Mouse (Mus musculus) spleen, adult 18-20 months (tissue): ENCODE results near the gene Susd4.

Experiments used
- DNase-seq, 2 experiments: peaks; one replicate each; pipeline ENCODE4 v3.0.0; 2022; ENCODE audit warnings: mixed read lengths in 2 of 2

Gene Susd4

GRCm38 (mm10) chr1:182787030-182787429 is 23.4 kb downstream of the Susd4 start:
- no peak for DNase-seq

- no peak for DNase-seq
Observed at GRCm38 (mm10) chr1:182788896-182789295, 25.2 kb downstream of the Susd4 start.

DNA sequence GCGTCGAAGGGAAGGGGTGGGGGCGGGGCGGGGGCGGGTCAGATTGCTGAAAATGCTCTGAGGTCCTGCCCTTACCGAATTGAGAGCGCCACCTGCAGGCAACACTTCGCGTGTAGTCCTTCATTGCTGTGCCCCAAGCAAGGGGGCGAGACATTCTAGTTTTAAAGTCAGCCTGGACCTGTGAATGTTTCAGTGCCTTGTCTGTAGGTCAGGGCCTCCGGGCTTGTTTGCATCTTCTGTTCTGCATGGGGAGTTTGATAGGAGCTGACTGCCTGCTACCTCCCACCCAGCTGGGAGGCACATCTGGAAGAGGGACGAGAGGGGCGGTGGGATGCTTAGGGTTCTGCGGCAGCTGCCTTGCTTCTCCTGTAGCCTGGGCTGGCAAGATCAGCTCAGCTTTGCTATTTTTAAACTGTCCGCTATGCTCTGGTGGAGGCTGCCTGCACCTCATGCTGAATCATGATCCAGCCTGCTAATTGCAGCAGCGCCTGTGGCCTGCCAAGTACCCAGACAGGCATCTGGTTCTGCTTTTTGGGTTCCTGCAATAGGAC is 28.9 kb downstream of the Susd4 start:
- peak in 1 of 2 experiments; percentile 35 for DNase-seq

- DNase-seq: no peak
Observed at GRCm38 (mm10) chr1:182794221-182794620, 30.6 kb downstream of the Susd4 start.

DNA sequence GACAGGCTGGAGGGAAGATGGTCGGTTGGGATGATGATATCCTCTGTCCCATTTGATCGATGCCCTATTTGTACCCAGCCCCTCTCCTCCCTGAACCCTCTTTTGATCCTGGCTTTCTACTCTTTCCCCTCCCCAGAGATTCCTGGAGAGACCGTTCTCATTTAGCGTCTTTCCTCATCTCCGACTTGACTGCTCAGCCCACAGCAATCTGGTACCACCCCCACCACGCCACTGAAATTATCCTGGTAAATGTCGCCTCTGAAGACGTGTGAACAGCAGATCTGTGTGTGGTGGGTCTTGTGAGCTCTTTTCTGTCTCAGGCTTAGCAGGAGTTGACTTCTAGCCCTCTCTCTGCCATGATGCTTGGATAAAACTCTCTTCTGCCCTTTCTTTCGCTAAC is 31.0 kb downstream of the Susd4 start:
- DNase-seq: no peak

DNA sequence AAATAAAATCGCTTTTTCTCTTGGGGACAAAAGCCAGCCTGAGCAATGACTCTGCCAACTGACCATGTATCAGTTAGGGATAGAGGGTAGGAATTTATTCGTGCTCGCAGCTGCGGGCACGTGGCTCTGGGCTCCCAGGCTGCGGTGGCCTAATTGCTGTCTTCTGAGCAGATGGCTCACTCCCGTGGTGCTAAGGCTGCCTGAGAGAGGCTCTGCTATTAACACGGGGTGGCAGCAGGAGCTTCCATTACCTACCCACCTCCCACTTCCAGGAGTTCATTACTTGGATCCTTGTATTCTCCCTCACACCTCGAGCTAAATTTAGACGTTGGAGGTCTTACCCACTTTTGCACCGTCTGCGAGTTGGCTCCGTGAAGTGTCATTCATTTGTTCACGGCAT is 33.4 kb downstream of the Susd4 start:
- no peak for DNase-seq

GRCm38 (mm10) chr1:182801590-182801989 is 37.9 kb downstream of the Susd4 start:
- no peak for DNase-seq

- DNase-seq: no peak
Observed at GRCm38 (mm10) chr1:182802891-182803290, 39.2 kb downstream of the Susd4 start.

GRCm38 (mm10) chr1:182813991-182814390 is 50.3 kb downstream of the Susd4 start:
- no peak for DNase-seq

GRCm38 (mm10) chr1:182814566-182814965 is 50.9 kb downstream of the Susd4 start:
- DNase-seq: no peak

DNA sequence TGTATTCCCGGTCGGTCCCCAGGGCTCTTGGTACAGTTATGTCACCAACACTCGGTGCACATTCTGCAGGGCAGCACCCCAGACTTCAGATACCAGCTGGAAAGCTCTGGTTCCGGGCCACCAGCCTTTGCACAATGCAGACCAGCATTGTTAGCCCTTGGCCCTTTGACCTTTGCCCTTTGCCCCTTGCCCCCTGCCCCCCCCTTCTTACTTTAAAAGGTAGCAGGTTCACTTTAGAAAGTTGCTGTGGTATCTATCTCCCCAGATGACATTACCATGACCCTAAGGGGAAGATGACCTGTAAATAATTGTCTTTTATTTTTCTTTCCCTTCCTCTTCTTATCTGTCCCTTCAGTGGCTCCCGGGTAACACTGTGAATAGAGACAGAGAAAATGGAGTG is 53.4 kb downstream of the Susd4 start:
- DNase-seq: no peak

- no peak for DNase-seq
Observed at GRCm38 (mm10) chr1:182817624-182818023, 54.0 kb downstream of the Susd4 start.

DNA sequence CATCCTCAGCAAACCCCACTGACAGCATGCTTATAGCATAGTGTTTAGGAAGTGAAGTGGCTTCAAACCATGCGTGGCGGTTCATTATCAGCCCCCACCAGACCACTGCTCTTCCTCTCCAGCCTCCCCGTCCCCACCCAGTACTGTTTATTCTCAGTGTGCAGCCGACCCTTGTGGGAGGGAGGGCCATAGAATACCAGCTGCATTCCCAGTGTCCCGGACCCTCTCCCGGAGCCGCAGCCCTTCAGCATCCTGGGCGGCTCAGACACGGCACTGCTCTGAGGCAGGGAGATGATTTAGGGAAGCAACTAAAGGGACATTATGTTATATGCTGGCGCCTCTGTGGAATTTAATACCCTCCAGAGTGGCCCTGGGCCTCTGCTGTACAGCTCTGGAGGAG is 55.3 kb downstream of the Susd4 start:
- DNase-seq: no peak

GRCm38 (mm10) chr1:182822729-182823128 is 59.1 kb downstream of the Susd4 start:
- DNase-seq: no peak

GRCm38 (mm10) chr1:182823723-182824421 is 60.2 kb downstream of the Susd4 start:
- no peak for DNase-seq

DNA sequence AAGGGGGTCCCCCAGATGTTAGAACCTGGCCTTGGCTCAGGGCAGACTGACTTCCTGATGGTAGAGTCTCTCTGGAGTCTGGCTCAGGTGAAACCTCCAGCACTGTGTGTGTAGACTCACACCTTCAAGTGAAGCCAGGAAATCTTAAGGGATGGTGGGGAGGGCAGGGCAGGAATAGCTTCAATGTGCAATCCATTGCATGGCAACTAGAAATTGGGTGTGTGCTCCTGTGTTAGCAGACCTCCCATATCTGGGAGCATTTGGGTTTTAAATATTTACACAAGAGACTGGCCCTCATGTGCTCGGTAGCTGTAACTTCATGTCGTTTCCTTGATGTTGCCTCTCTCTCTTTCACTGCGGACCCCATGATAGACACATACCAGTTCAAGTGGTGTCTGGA is 62.9 kb downstream of the Susd4 start:
- DNase-seq: no peak

DNA sequence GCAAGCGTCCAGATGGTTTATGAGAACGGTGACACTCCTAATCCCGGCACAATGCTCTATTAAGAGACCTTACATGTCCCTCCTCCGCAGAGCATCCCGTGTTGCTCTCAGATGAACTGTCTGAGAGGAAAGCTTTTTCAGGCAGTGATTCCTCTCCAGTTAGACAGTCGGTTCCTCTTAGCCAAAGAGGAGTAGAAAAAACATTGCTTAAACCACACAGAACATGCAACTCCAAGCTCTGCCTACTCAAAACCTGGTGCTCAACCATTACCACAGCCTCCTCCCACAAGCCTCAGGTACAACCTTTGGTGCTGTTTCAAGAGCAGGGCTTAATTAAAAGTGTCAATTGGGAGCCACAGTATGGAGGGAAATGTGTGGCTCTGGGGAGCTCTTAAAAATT is 74.4 kb downstream of the Susd4 start:
- DNase-seq: no peak

DNA sequence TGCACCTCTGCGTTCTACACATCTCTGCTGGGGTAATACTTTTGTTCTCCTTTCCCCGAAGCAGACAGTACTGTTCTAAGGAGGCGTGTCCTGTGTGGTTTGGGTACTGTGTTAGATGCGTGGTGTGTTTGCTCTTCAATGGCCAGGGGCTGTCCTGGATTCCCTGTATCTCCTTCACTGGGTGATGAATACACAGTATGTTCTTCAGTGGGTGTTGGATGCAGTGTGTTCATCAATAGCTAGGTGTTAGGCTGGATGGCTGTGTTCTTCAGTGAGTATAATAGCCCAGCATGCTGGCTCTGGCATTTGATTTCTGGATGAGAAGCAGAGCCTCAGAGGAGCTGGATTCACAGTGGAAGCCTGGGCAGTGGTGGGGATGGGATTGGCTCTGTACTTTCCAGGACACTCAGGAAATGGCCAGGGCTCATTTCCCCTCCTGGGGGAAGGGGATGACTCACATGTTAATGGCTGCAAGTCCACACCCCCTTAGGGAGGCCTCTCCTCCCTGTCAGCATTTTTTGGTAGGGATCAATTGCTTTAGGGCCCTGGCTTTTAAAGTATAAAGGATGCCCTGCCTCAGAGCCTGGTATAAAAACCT is 75.8 kb downstream of the Susd4 start:
- DNase-seq: no peak

DNA sequence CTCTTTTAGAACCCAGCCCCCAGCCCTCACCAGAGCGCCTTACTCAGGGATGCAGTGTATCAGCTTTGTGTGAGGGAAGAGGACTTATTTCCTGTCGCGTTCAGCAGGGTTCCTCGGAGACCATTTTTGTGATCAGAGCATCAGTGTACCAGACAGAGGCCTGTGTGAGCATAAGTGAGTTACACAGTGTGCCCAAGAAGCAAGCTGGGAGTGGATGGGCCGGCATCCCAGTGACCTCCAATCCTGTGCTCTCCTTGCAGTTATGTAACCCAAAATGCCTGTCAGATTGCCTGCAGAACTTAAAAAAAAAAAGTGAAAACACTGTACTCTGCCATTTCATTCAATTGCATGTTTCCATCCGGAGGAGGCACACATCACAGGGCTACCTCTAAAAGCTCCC is 76.4 kb downstream of the Susd4 start:
- no peak for DNase-seq

GRCm38 (mm10) chr1:182840606-182841005 is 76.9 kb downstream of the Susd4 start:
- no peak for DNase-seq

- no peak for DNase-seq
Observed at GRCm38 (mm10) chr1:182849556-182849955, 85.9 kb downstream of the Susd4 start.

DNA sequence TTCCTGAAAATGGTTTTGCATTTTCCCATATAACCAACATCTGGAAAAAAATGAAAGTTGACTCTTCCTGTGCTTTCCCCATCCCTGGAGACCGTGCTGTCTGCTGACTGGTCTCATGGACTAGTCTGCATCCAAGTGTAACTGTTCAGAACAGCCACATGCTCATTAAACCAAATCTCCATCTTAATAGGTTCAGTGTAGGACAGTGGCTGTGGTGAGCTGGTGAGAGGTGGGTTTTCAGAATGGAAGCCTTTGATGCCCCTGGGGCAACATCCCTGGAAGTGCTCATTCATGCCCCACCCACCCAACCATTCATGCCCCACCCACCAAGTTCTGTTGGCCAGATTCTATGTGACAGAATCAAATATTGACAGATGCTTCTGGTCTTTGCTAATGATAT is 86.4 kb downstream of the Susd4 start:
- DNase-seq: no peak

- no peak for DNase-seq
Observed at GRCm38 (mm10) chr1:182852158-182852557, 88.5 kb downstream of the Susd4 start.

DNA sequence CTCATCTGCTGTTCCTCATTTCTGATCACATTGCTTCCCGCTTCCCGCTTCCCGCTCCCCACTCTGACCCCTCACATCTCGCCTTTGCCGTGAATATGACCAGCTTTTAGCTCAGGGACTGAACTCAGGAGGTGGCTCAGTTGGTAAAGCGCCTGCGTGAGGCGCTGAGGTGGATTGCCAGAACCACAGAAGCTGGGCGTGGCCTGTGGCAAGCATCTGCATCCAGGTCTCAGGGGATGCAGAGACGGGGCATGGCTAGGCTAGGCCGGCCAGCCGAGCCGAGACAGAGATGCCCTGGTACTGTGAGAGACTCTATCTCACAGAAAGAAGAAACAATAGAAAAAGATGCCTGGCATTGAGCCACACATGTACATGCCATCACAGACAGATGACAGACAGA is 93.0 kb downstream of the Susd4 start:
- DNase-seq: no peak
